Mouse (Mus musculus) MN1 (cell line): ENCODE measurements around the gene Fbxo9.
"Not testable (repeated sequence)": the region's sequence is repeated elsewhere in the genome, so short reads cannot be mapped to it uniquely, and the experiment has no call there.

ENCODE experiments used
- DNase-seq: peaks from one replicate; pipeline ENCODE4 v3.0.0-alpha.2; 2016; ENCODE audit warnings: low spot score

Fbxo9 gene

DNA sequence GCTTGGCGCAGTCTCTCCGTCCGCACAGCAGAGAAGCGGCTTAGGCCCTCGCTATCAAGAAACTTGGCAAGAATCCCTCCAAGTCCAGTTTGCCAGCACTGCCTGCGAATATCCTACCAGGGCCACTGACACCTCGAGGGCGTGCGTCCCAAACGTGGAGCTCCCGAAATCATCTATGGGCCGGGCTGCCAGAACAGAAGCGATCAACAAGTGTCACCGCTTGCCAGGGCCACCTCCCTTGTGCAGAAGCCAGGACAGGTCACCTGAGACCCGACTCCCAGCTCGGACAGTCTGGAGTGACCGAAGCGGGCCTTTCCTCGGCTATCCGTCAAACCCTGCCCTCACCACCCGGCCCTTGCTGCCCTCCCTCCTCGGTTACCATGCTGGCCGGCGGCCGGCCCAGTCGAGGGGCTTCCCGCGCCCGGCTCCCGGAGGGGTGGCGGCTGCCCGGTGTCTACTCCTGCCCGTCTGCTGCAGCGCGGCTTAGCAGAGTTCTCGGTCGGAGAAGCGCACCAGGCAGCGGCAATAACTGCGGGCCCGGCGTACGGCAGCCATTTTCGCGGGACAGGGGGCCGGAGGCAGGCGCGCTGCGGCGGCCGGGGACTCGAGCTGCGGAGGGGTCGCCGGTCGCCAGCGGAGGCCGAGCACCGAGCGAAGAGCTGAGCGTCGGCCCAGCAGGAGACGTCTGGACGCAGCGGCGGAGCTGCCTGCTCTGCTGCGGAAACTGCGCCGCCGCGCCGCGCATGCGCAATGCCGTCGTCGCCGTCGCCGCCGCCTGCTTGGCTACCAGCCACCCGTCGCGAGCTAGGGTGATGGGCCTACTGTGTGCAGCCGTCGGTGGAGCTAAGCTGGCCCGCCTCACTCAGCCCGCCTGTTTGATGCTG lies 711 bp downstream of the Fbxo9 start:
- peak; percentile 81 for DNase-seq

GRCm38 (mm10) chr9:78107582-78107911 lies 1.3 kb downstream of the Fbxo9 start:
- no peak for DNase-seq

- DNase-seq, result no peak
Observed at GRCm38 (mm10) chr9:78106821-78107220, 2.0 kb downstream of the Fbxo9 start.

GRCm38 (mm10) chr9:78105501-78105932 lies 3.3 kb downstream of the Fbxo9 start:
- DNase-seq, result no peak

DNA sequence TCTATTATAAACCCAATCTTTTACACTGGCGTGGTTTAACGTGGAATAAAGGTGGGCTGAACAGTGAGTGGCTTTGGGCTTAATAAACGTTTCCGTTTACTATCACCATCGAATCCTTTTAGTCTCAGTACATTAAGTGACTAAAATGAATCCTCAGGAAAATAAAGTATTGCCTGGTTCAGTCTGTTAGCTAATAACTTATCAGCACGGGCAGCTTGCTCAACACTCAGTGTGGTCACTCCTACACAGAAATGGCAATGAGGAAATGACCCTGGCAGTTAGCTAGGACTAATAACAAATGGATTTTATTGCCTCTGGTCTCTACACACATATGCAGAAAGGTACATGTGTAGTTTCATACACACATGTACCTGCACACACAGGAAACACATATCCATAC lies 3.9 kb downstream of the Fbxo9 start:
- DNase-seq, result no peak

DNA sequence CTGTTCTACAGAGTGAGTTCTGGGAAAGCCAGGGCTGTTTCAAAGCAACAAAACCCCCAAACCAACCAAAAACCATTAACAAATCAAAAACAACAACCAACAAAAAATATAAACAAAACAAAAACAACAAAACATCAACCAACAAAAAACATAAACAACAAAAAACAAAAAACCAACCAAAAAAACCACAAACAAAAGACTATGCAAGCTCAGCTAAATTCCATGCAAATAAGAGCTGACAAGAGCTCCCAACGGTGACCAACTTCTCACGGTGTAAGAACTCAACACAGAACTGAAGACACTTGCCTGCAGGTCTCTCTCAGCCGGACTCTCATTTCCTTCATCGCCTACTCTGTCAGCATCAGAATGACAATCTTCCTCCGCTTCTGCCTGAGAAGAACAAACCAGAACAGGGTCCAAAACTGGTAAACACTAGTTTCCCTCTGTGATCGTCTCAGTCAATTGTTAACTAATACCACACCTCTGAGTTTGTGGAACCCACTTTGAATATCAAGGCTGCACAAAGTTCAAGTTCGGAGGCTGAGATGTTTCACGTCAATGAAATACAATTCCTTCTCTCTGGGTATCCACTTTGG lies 4.8 kb downstream of the Fbxo9 start:
- no peak for DNase-seq

- DNase-seq, result no peak
Observed at GRCm38 (mm10) chr9:78101431-78101830, 7.4 kb downstream of the Fbxo9 start.

DNA sequence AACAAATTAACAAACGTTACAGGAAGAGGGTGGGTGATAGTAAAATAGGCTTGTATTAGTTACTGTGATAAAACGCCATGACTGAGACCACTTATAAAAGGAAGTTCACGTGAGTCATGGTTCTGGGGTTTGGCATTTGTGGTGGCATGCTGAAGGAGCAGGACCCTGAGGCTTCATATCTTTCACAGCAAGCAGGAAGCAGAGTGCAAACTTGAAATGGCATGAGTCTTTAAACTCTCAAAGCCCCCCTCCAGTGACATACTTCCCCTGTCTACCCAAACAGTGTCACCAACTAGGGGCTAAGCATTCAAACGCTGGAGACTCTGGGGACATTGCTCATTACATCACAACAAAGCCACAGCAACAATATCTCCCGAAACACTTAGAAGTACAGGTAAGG lies 7.9 kb downstream of the Fbxo9 start:
- no peak for DNase-seq

DNA sequence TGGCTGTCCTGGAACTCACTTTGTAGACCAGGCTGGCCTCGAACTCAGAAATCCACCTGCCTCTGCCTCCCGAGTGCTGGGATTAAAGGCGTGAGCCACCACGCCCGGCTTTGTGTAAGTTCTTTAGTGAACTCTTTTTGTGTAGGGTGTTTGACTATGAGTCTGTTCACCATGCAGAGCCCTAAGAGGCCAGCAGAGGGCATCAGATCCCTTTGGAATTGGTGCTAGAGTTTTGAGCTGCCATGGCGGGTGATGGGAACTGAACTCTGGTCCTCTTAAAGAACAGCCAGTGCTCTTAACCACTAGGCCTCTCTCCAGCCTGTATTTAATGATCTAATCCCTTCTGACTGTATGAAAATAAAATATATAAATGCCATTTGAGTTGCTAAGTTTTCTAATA lies 12.5 kb downstream of the Fbxo9 start:
- no peak for DNase-seq

DNA sequence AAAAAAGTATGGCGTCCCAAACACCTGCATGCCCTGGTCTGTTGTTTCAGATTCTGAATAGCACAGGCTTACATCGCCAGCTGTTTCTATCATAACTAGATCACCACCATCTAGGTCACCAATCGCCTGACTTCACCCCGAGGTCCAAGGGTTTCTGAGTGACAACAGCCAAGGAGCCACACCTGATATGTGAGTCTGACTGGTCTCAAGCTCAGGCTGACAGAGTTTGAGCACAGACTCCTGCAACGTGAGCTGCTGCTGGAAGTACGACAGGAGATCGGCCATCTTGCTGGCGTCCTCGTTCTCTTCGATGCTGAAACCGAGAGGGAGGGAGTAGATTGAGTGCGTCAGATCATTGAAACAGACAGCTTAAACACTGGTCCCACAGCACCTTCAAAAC lies 13.2 kb downstream of the Fbxo9 start:
- no peak for DNase-seq

DNA sequence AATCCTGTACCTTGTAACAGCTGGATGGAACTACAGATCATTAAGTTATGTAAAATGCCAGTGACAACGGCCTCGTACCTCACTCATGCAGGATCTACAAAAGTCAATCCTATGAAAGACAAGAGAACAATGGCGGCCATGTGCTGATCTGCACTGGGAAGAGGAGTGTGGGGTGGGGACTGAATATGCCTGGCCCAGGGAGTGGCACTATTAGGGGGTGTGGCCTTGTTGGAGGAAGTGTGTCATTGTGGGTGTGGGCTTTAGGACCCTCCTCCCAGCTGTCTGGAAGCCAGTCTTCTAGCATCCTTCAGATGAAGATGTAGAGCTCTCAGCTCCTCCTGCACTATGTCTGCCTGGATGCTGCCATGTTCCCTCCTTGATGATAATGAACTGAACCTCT lies 18.3 kb downstream of the Fbxo9 start:
- DNase-seq, result no peak

DNA sequence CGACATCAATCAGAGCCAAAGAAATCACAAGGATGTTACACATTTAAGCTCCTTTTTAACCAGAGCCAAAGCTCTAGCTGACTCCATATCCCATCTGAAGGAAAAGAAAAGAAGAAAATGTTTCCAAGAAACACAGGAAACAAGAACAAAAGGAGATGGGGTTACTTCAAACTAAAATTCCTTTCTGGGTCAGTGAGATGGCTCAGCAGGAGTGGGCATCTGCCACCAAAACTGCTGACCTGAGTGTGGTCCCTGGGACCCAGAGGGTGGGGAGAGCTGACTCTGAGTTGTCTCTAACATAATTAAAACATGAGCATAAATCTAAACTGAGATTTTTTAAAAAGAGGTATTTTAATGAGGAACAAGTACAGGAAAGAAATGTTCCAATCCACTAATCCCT lies 19.0 kb downstream of the Fbxo9 start:
- DNase-seq, result no peak

DNA sequence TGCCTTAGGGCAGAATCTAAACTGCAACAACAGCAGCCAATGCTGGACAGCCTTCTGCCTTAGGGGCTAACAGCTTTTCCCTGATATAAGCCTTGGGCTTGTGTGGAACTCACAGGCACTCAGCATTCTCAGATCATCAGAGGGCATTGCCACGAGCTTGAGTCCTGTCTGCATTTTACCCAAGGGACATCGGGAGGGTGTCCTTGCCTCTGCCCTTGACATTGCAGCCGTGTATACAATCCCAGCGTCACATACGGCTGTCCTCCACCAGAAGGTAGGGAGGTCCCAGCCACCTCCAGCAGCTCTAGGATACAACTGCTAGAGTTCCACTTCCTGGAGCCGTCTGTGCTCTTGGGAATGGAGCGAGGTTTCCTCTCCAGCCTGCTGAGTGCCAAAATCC lies 19.9 kb downstream of the Fbxo9 start:
- DNase-seq, result no peak

- no peak for DNase-seq
Observed at GRCm38 (mm10) chr9:78088521-78088920, 20.3 kb downstream of the Fbxo9 start.

- DNase-seq, result no peak
Observed at GRCm38 (mm10) chr9:78087751-78088150, 21.1 kb downstream of the Fbxo9 start.

DNA sequence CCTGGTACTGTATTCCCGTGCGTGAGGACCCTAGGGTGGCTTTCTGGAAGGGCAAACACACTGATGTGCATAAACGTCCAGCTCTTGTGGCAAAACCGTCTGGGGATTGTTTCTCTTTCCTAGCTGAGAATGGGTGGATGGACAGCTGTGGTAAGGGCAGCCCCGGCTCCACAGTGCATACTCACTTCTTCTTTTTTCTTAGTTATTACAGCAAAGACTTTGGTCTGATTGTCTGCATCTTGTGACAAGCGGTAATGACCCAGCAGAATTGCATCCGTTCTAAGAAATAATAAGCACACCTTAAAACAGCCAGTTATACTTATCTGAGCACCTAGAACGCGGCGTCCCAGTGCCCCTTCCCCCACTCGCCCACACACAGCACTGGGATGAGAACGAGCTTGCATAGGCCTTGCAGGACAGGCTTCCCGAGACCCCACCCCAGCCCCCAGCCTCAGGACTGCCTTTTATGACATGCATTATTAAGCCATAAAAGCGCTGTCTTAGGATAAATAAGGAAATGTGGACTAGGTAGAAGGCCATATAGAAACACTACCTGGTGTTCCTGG lies 23.1 kb downstream of the Fbxo9 start:
- no peak for DNase-seq

DNA sequence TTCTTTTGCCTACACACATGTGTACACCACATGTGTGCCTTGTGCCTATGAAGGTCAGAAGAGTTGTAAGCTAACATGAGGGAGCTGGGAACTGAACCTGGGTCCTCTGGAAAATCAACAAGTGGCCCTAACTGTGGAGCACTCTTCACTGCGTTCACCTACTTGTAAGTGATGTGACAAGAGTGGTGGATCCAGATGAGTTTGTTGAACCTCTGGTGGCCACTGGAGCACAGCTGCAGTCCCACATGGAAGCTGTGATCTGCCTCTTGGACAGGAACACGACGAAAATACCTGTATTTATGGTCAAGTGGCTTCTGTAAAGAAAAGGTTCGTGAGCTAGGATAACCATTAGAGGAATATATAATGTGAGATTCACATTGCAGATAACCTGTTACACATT lies 24.5 kb downstream of the Fbxo9 start:
- no peak for DNase-seq

- DNase-seq, result no peak
Observed at GRCm38 (mm10) chr9:78081835-78082234, 27.0 kb downstream of the Fbxo9 start.

DNA sequence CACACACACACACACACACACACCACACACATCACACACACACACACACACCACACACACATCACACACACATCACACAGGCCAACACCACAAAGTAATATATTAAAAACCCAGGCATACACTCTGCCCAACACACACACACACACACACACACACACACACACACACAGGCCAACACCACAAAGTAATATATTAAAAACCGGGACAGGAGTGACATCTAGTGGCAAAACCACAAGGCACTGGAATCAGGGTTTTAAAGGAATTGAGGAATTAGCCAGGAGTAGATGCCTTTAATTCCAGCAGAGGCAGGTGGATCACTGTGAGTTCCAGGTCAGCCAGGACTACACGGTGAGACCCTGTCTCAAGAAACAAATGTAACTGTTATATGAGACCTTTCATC lies 30.6 kb downstream of the Fbxo9 start:
- peak; percentile 14 for DNase-seq

- no peak for DNase-seq
Observed at GRCm38 (mm10) chr9:78075256-78075655, 33.6 kb downstream of the Fbxo9 start.

- no peak for DNase-seq
Observed at GRCm38 (mm10) chr9:78073713-78074340, 35.0 kb downstream of the Fbxo9 start.

GRCm38 (mm10) chr9:78073291-78073690 lies 35.6 kb downstream of the Fbxo9 start:
- not testable (repeated sequence) for DNase-seq

DNA sequence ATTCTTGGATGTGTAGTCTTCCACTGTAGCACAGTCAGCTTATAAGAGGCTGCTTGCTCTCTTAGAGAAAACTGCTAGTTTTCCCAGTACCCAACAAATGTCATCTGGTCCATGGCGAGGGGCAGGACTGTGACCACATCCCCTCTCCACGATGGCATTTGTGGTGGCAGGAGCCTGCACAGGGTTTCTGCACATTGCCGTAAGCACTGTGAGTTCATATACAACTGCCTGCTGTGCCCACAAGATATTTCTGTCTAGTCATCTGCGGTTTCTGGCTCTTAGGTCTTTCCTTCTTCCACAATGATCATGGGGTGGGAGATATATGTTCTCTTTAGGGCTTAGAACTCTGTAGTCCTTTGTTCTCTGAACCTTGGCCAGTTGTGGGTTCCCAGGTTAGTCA lies 37.2 kb downstream of the Fbxo9 start:
- no peak for DNase-seq
